23 mouse cellular contexts compared by ENCODE assay signal in genomic region chr3:32745001-32745400, GRCm38 (mm10). TPM values are rescaled to one million over a fixed set of nuclear protein-coding genes. Genes with fewer than 3 reads are reported as not detected.
DNase-seq lines count a peak whose midpoint lies in the region; ATAC-seq and TF ChIP-seq lines count a peak whose summit lies in the region.
"Had no signal": no experiment of that assay in that cellular context is flagged by ENCODE, and none has a peak within 500 bp of the region (broad histone marks: within the 10 kb centered on the region; RNA-seq: fewer than 3 reads in every experiment).

No protein-coding gene starts in this region.

- in situ Hi-C loops in ES-E14 (cut with MboI; ENCODE audit: low sequenced_read_pairs in 2 of 2, unreplicated experiment in 2 of 2), result no loop called here

- no peak overlapping the region for H3K27ac ChIP-seq in heart, embryonic 10.5 days
- H3K27ac ChIP-seq in ES-E14 (ENCODE audit: insufficient read depth, low read depth, low read length, poor library complexity, severe bottlenecking), result peak overlapping the region; percentile 46; the same call in 1 of the 2 replicates
- no peak overlapping the region for H3K27ac ChIP-seq in limb, embryonic 10.5 days
- H3K27ac ChIP-seq in kidney, embryonic 16.5 days (ENCODE audit: low read length), result no peak overlapping the region

- ATAC-seq in kidney, embryonic 16.5 days (ENCODE audit: low FRiP score, low TSS enrichment), result no peak
- ATAC-seq: activated CD4-positive, CD25-positive, alpha-beta regulatory T cell, adult 4 months; CD4-positive, CD25-positive, alpha-beta regulatory T cell, adult 4 months; Patski had no signal

- peak; percentile 73 for DNase-seq in heart, adult 11 months
- DNase-seq in heart, postnatal 10 days, result no peak
- DNase-seq in heart, embryonic 10.5 days (ENCODE audit: low spot score), result peak; percentile 53
- no peak for DNase-seq in heart, adult 18-20 months
- no peak for DNase-seq in ES-E14 (ENCODE audit: low read depth, low spot score)
- peak; percentile 19 for DNase-seq in limb, embryonic 10.5 days (ENCODE audit: low spot score)
- no peak for DNase-seq in layer of hippocampus, adult 9-11 months
- DNase-seq: adrenal gland, adult 2 months; adrenal gland, adult 8-10 months; adrenal gland, postnatal 10 days; adrenal gland, postnatal 14 days; adrenal gland, postnatal 25 days; adrenal gland, postnatal 36 days; B cell, adult 2 months; cerebellum, adult 11 months; cerebellum, adult 11-12 months; cerebellum, adult 18-20 months had no signal

- WGBS in heart, embryonic 10.5 days, result 93% methylated on average over 6 of the region's 6 CpGs
- WGBS in limb, embryonic 10.5 days, result 92% methylated on average over 6 of the region's 6 CpGs
- WGBS in kidney, embryonic 16.5 days, result 95% methylated on average over 6 of the region's 6 CpGs

- peaks cover 92% of the 10 kb centered on the region for H3K36me3 ChIP-seq in heart, embryonic 10.5 days
- H3K36me3 ChIP-seq in ES-E14 (ENCODE audit: control insufficient read depth, insufficient read depth, low read length, poor library complexity, severe bottlenecking), result peaks cover 24% of the 10 kb centered on the region
- peaks cover 97% of the 10 kb centered on the region for H3K36me3 ChIP-seq in limb, embryonic 10.5 days
- H3K36me3 ChIP-seq in kidney, embryonic 16.5 days (ENCODE audit: insufficient read depth, low read length), result peaks cover 31% of the 10 kb centered on the region

- H3K9me3 ChIP-seq in heart, embryonic 10.5 days, result no peaks in the 10 kb centered on the region
- H3K9me3 ChIP-seq in ES-E14 (ENCODE audit: control insufficient read depth, insufficient read depth, low read depth, low read length), result no peaks in the 10 kb centered on the region
- H3K9me3 ChIP-seq in limb, embryonic 10.5 days (replicated peaks), result no peaks in the 10 kb centered on the region
- H3K9me3 ChIP-seq in kidney, embryonic 16.5 days (ENCODE audit: low read length), result no peaks in the 10 kb centered on the region
- H3K9me3 ChIP-seq: G1E had no signal

- no peak overlapping the region for H3K4me3 ChIP-seq in heart, embryonic 10.5 days
- no peak overlapping the region for H3K4me3 ChIP-seq in ES-E14 (ENCODE audit: insufficient read depth in 1 of 2, low read depth in 1 of 2, low read length in 2 of 2, poor library complexity in 1 of 2, severe bottlenecking in 1 of 2)
- no peak overlapping the region for H3K4me3 ChIP-seq in limb, embryonic 10.5 days
- H3K4me3 ChIP-seq in kidney, embryonic 16.5 days (ENCODE audit: low read length), result no peak overlapping the region

- no peak overlapping the region for H3K4me2 ChIP-seq in kidney, embryonic 16.5 days (replicated peaks; ENCODE audit: low read depth, low read length)

- intact Hi-C loops in heart, postnatal 10 days (cut with DNase I), result no loop called here

- H3K9ac ChIP-seq in ES-E14 (ENCODE audit: insufficient read depth, low read depth, low read length, poor library complexity, severe bottlenecking), result no peak overlapping the region
- H3K9ac ChIP-seq in kidney, embryonic 16.5 days (replicated peaks; ENCODE audit: low read length), result no peak overlapping the region

- no peaks in the 10 kb centered on the region for H3K4me1 ChIP-seq in heart, embryonic 10.5 days
- peaks cover 4 to 6% of the 10 kb centered on the region in 2 experiments; a peak in 1 of 4 replicates for H3K4me1 ChIP-seq in ES-E14 (ENCODE audit: control insufficient read depth in 2 of 2, insufficient read depth in 2 of 2, low read length in 2 of 2, poor library complexity in 1 of 2)
- H3K4me1 ChIP-seq in limb, embryonic 10.5 days, result no peaks in the 10 kb centered on the region
- H3K4me1 ChIP-seq in kidney, embryonic 16.5 days (ENCODE audit: insufficient read depth, low read length), result no peaks in the 10 kb centered on the region

- no peaks in the 10 kb centered on the region for H3K27me3 ChIP-seq in heart, embryonic 10.5 days (ENCODE audit: insufficient read depth, poor library complexity, severe bottlenecking)
- H3K27me3 ChIP-seq in limb, embryonic 10.5 days (ENCODE audit: low read depth, poor library complexity, severe bottlenecking), result no peaks in the 10 kb centered on the region
- no peaks in the 10 kb centered on the region for H3K27me3 ChIP-seq in kidney, embryonic 16.5 days (ENCODE audit: insufficient read depth, low read length)
- H3K27me3 ChIP-seq: CH12.LX, Patski had no signal

TF ChIP-seq in ES-E14, 5 proteins besides CTCF, POLR2A, EP300 and RAD21:
- TF ChIP-seq MAFK (IDR thresholded peaks at IDR 0.05; ENCODE audit: insufficient read depth, low read depth, low read length), result no peak
- no peak for TF ChIP-seq CHD2 (IDR thresholded peaks at IDR 0.05; ENCODE audit: low read depth, low read length)

RNA-seq across cellular contexts. Expression of gene Mrpl47, which starts 7.6 kb away (rescaled TPM):
- 10 to 100 TPM; 39.6 to 43.9 TPM for total RNA-seq in heart, postnatal 10 days (2021)
- 32.4 and 40.5 TPM in 2 replicates for polyA plus RNA-seq in heart, embryonic 10.5 days (2016; fragmentation: Nextera tagmentation; extraction: Ambion mirVana)
- 10 to 100 TPM; 38.5 to 44.9 TPM for total RNA-seq in heart, adult 18-20 months (2021)
- total RNA-seq in ES-E14 (2012; rRNA removed), result 34.9 and 40.3 TPM in 2 replicates
- 35.6 and 41.5 TPM in 2 replicates for polyA plus RNA-seq in limb, embryonic 10.5 days (2016; fragmentation: Nextera tagmentation; extraction: Ambion mirVana)
- polyA plus RNA-seq in kidney, embryonic 16.5 days (2015; fragmentation: Nextera tagmentation; extraction: Ambion mirVana), result 31.9 and 33.3 TPM in 2 replicates

RNA-seq across cellular contexts. Expression of gene Ndufb5, which starts 8.2 kb away (rescaled TPM):
- 100 to 1,000 TPM; 747 to 748 TPM for total RNA-seq in heart, postnatal 10 days (2021)
- 335 and 408 TPM in 2 replicates for polyA plus RNA-seq in heart, embryonic 10.5 days (2016; fragmentation: Nextera tagmentation; extraction: Ambion mirVana)
- total RNA-seq in heart, adult 18-20 months (2021), result 100 to 1,000 TPM; 913 to 962 TPM
- 199 and 237 TPM in 2 replicates for total RNA-seq in ES-E14 (2012; rRNA removed)
- 254 and 280 TPM in 2 replicates for polyA plus RNA-seq in limb, embryonic 10.5 days (2016; fragmentation: Nextera tagmentation; extraction: Ambion mirVana)
- polyA plus RNA-seq in kidney, embryonic 16.5 days (2015; fragmentation: Nextera tagmentation; extraction: Ambion mirVana), result 325 and 353 TPM in 2 replicates

RNA-seq across cellular contexts. Expression of gene Actl6a, which starts 38.9 kb away (rescaled TPM):
- 10 to 100 TPM; 34.8 to 35.7 TPM for total RNA-seq in heart, postnatal 10 days (2021)
- 131 and 187 TPM in 2 replicates for polyA plus RNA-seq in heart, embryonic 10.5 days (2016; fragmentation: Nextera tagmentation; extraction: Ambion mirVana)
- total RNA-seq in heart, adult 18-20 months (2021), result 10 to 100 TPM; 20.8 to 24.0 TPM
- total RNA-seq in ES-E14 (2012; rRNA removed), result 160 and 178 TPM in 2 replicates
- polyA plus RNA-seq in limb, embryonic 10.5 days (2016; fragmentation: Nextera tagmentation; extraction: Ambion mirVana), result 278 and 295 TPM in 2 replicates
- polyA plus RNA-seq in kidney, embryonic 16.5 days (2015; fragmentation: Nextera tagmentation; extraction: Ambion mirVana), result 188 and 196 TPM in 2 replicates

Comparison
In these comparisons a context has a peak if more than half of its experiments do, and no peak if none do; other contexts are left out.
1. DNase-seq: peak in heart, adult 11 months (single experiment), heart, embryonic 10.5 days (single experiment) and limb, embryonic 10.5 days (single experiment); none in heart, postnatal 10 days (0 of 2), heart, adult 18-20 months (0 of 2), ES-E14 (single experiment) and layer of hippocampus, adult 9-11 months (single experiment).